Comparison of ENCODE assay signal across 23 mouse cellular contexts in the genomic region with DNA sequence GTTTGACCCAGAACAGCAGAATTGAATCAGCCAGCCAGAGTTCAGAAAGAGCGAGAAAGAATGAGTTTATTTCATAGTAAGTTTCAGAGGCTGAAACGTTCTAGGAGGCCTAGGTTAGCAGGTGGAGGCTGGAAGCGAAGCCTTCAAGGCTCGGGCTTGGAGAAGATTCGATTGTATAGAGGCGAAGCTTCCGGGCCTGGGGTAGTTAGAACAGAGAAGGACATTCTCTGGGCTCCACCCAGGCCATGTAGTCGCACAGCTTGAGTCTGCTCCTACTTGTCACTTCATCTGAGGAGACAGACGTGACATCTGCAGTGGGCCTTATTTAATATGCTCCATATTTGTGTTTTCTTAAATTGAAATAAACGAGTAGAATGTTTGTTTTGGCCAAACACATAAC.
DNase-seq lines count a peak whose midpoint lies in the region; ATAC-seq and TF ChIP-seq lines count a peak whose summit lies in the region.
"Had no signal": no experiment of that assay in that cellular context is flagged by ENCODE, and none has a peak within 500 bp of the region (broad histone marks: within the 10 kb centered on the region; RNA-seq: fewer than 3 reads in every experiment).

No protein-coding gene starts in this region.

- DNase-seq in forebrain, embryonic 11.5 days (ENCODE audit: low spot score) = peak; percentile 18
- no peak for DNase-seq in forebrain, postnatal 0 days
- DNase-seq in left cerebral cortex, adult 2 months (ENCODE audit: extremely low spot score in 1 of 2, low spot score in 2 of 2) = no peak
- no peak for DNase-seq in left cerebral cortex, adult 8-10 months (ENCODE audit: low spot score in 2 of 2)
- DNase-seq in right cerebral cortex, postnatal 14 days = peak; percentile 4
- DNase-seq in right cerebral cortex, postnatal 4 days = no peak
- no peak for DNase-seq in urinary bladder, postnatal 4 days (ENCODE audit: low spot score in 2 of 2)
- DNase-seq: adrenal gland, adult 8-10 months; adrenal gland, postnatal 25 days; cerebellum, adult 18-20 months; cerebellum, adult 9-10 months; cerebellum, postnatal 14 days; gastrocnemius, postnatal 10 days; gastrocnemius, postnatal 36 days; heart, postnatal 14 days had no signal

- H3K4me2 ChIP-seq in forebrain, embryonic 11.5 days (ENCODE audit: low read depth, low read length, severe bottlenecking) = no peak overlapping the region
- H3K4me2 ChIP-seq in forebrain, postnatal 0 days (ENCODE audit: low read depth) = no peak overlapping the region
- H3K4me2 ChIP-seq: embryonic facial prominence, embryonic 12.5 days; embryonic facial prominence, embryonic 15.5 days; forebrain, embryonic 12.5 days; forebrain, embryonic 15.5 days; heart, embryonic 13.5 days; hindbrain, embryonic 12.5 days; hindbrain, embryonic 15.5 days had no signal

- no peaks in the 10 kb centered on the region for H3K4me1 ChIP-seq in forebrain, embryonic 11.5 days (replicated peaks; ENCODE audit: control insufficient read depth, insufficient read depth, low read length)
- no peaks in the 10 kb centered on the region for H3K4me1 ChIP-seq in forebrain, postnatal 0 days (ENCODE audit: insufficient read depth)
- H3K4me1 ChIP-seq: embryonic facial prominence, embryonic 12.5 days; embryonic facial prominence, embryonic 15.5 days; forebrain, embryonic 12.5 days; forebrain, embryonic 15.5 days; heart, embryonic 13.5 days; hindbrain, embryonic 12.5 days; hindbrain, embryonic 15.5 days had no signal

- H3K9ac ChIP-seq in forebrain, embryonic 11.5 days (ENCODE audit: low read length) = no peak overlapping the region
- H3K9ac ChIP-seq in forebrain, postnatal 0 days = no peak overlapping the region
- H3K9ac ChIP-seq: embryonic facial prominence, embryonic 12.5 days; embryonic facial prominence, embryonic 15.5 days; forebrain, embryonic 12.5 days; forebrain, embryonic 15.5 days; heart, embryonic 13.5 days; hindbrain, embryonic 12.5 days; hindbrain, embryonic 15.5 days had no signal

- H3K27ac ChIP-seq in forebrain, embryonic 11.5 days (ENCODE audit: low read depth, low read length) = no peak overlapping the region
- no peak overlapping the region for H3K27ac ChIP-seq in forebrain, postnatal 0 days (ENCODE audit: low read depth, low read length)
- H3K27ac ChIP-seq in left cerebral cortex, adult 2 months = peak overlapping the region; percentile 3; the same call in 1 of the 2 replicates
- H3K27ac ChIP-seq: embryonic facial prominence, embryonic 12.5 days; embryonic facial prominence, embryonic 15.5 days; forebrain, embryonic 12.5 days; forebrain, embryonic 15.5 days; heart, embryonic 13.5 days; hindbrain, embryonic 12.5 days; hindbrain, embryonic 15.5 days had no signal

- no peak for ATAC-seq in forebrain, embryonic 11.5 days (replicated peaks; ENCODE audit: low FRiP score)
- ATAC-seq in forebrain, postnatal 0 days = no peak
- ATAC-seq: activated CD4-positive, CD25-positive, alpha-beta regulatory T cell, adult 4 months; forebrain, embryonic 15.5 days had no signal

- no peaks in the 10 kb centered on the region for H3K27me3 ChIP-seq in forebrain, embryonic 11.5 days (ENCODE audit: control insufficient read depth, insufficient read depth, low read length)
- no peaks in the 10 kb centered on the region for H3K27me3 ChIP-seq in forebrain, postnatal 0 days (ENCODE audit: insufficient read depth, low read length)
- H3K27me3 ChIP-seq: embryonic facial prominence, embryonic 12.5 days; embryonic facial prominence, embryonic 15.5 days; forebrain, embryonic 12.5 days; forebrain, embryonic 15.5 days; heart, embryonic 13.5 days; hindbrain, embryonic 12.5 days; hindbrain, embryonic 15.5 days had no signal

- peaks cover 12% of the 10 kb centered on the region for H3K36me3 ChIP-seq in forebrain, embryonic 11.5 days (ENCODE audit: control insufficient read depth, insufficient read depth, low read length)
- peaks cover 65% of the 10 kb centered on the region for H3K36me3 ChIP-seq in forebrain, postnatal 0 days (ENCODE audit: insufficient read depth)

- intact Hi-C loops in left cerebral cortex, adult 2 months (cut with DNase I) = no loop called here

- H3K9me3 ChIP-seq in forebrain, embryonic 11.5 days (ENCODE audit: control insufficient read depth, low read length) = no peaks in the 10 kb centered on the region
- H3K9me3 ChIP-seq in forebrain, postnatal 0 days (ENCODE audit: low read length) = no peaks in the 10 kb centered on the region
- H3K9me3 ChIP-seq: embryonic facial prominence, embryonic 12.5 days; embryonic facial prominence, embryonic 15.5 days; forebrain, embryonic 12.5 days; forebrain, embryonic 15.5 days; heart, embryonic 13.5 days; hindbrain, embryonic 12.5 days; hindbrain, embryonic 15.5 days had no signal

- TF ChIP-seq CTCF in forebrain, postnatal 0 days (IDR thresholded peaks at IDR 0.05; ENCODE audit: low read depth) = no peak
- TF ChIP-seq CTCF in left cerebral cortex, adult 2 months (IDR thresholded peaks at IDR 0.05) = no peak

- WGBS in forebrain, embryonic 11.5 days = 91% methylated on average over 10 of the region's 10 CpGs
- 84% methylated on average over 10 of the region's 10 CpGs for WGBS in forebrain, postnatal 0 days

- H3K4me3 ChIP-seq in forebrain, embryonic 11.5 days (ENCODE audit: low read depth, low read length) = no peak overlapping the region
- no peak overlapping the region for H3K4me3 ChIP-seq in forebrain, postnatal 0 days (ENCODE audit: low read depth, low read length)
- H3K4me3 ChIP-seq in left cerebral cortex, adult 2 months = no peak overlapping the region
- H3K4me3 ChIP-seq: embryonic facial prominence, embryonic 12.5 days; embryonic facial prominence, embryonic 15.5 days; forebrain, embryonic 12.5 days; forebrain, embryonic 15.5 days; heart, embryonic 13.5 days; hindbrain, embryonic 12.5 days; hindbrain, embryonic 15.5 days had no signal

Comparison
In these comparisons a context has a peak if more than half of its experiments do, and no peak if none do; other contexts are left out.
1. DNase-seq: peak in forebrain, embryonic 11.5 days (single experiment) and right cerebral cortex, postnatal 14 days (single experiment); none in forebrain, postnatal 0 days (single experiment), left cerebral cortex, adult 2 months (0 of 2), left cerebral cortex, adult 8-10 months (0 of 2), right cerebral cortex, postnatal 4 days (single experiment) and urinary bladder, postnatal 4 days (0 of 2).